Mouse (Mus musculus): ENCODE data around the gene Tmem177.

The Tmem177 gene

GRCm38 (mm10) chr1:119891149-119891548 lies 21.9 kb downstream of the Tmem177 start:
- DNase-seq (ENCODE audit: low spot score in 2 of 2): no peak

- DNase-seq (ENCODE audit: low spot score in 2 of 2): no peak
Measured at GRCm38 (mm10) chr1:119889347-119889746, 23.7 kb downstream of the Tmem177 start.

- DNase-seq (ENCODE audit: low spot score in 2 of 2): no peak
Measured at GRCm38 (mm10) chr1:119886320-119886719, 26.7 kb downstream of the Tmem177 start.

GRCm38 (mm10) chr1:119884272-119884671 lies 28.7 kb downstream of the Tmem177 start:
- DNase-seq (ENCODE audit: low spot score in 2 of 2): no peak

- no peak for DNase-seq (ENCODE audit: low spot score in 2 of 2)
Measured at GRCm38 (mm10) chr1:119878909-119879308, 34.1 kb downstream of the Tmem177 start.

- DNase-seq (ENCODE audit: low spot score in 2 of 2): no peak
Measured at GRCm38 (mm10) chr1:119877469-119877868, 35.5 kb downstream of the Tmem177 start.

- no peak for DNase-seq (ENCODE audit: low spot score in 2 of 2)
Measured at GRCm38 (mm10) chr1:119868395-119869161, 44.4 kb downstream of the Tmem177 start.

- no peak for DNase-seq (ENCODE audit: low spot score in 2 of 2)
Measured at GRCm38 (mm10) chr1:119867300-119867699, 45.7 kb downstream of the Tmem177 start.

GRCm38 (mm10) chr1:119865311-119865710 lies 47.7 kb downstream of the Tmem177 start:
- DNase-seq (ENCODE audit: low spot score in 2 of 2): no peak

- no peak for DNase-seq (ENCODE audit: low spot score in 2 of 2)
Measured at GRCm38 (mm10) chr1:119863507-119864296, 49.3 kb downstream of the Tmem177 start.

GRCm38 (mm10) chr1:119859566-119859965 lies 53.4 kb downstream of the Tmem177 start:
- no peak for DNase-seq (ENCODE audit: low spot score in 2 of 2)

Measured in urinary bladder, adult 18-20 months (tissue).